Mouse (Mus musculus): ENCODE data around the gene Snai1.

GRCm38 (mm10) chr2:167512365-167512764 is 25.6 kb upstream of the Snai1 start:
- TF ChIP-seq USF2 (IDR thresholded peaks at IDR 0.05; ENCODE audit: borderline replicate concordance in 1 of 2, insufficient read depth in 1 of 2, low read depth in 1 of 2, low read length in 2 of 2) (no peak), EP300 (IDR thresholded peaks at IDR 0.05; ENCODE audit: low read depth in 1 of 2, low read length in 2 of 2) (no peak), CTCF (IDR thresholded peaks at IDR 0.05 in 2 of 3, conservative IDR thresholded peaks at IDR 0.05 in 1 of 3; ENCODE audit: control insufficient read depth in 1 of 3, insufficient read depth in 1 of 3, low read depth in 2 of 3, low read length in 3 of 3, poor library complexity in 1 of 3, severe bottlenecking in 1 of 3) (no peak), ELF1 (IDR thresholded peaks at IDR 0.05; ENCODE audit: low read depth, low read length) (no peak), POLR2A (IDR thresholded peaks at IDR 0.05; ENCODE audit: control insufficient read depth in 1 of 2, insufficient read depth in 1 of 2, low read depth in 1 of 2, low read length in 2 of 2, poor library complexity in 1 of 2) (no peak), POLR2AphosphoS2 (IDR thresholded peaks at IDR 0.05; ENCODE audit: low read length) (no peak), TCF12 (IDR thresholded peaks at IDR 0.05; ENCODE audit: low read depth, low read length) (no peak), ETS1 (IDR thresholded peaks at IDR 0.05; ENCODE audit: low read depth, low read length) (no peak), BHLHE40 (IDR thresholded peaks at IDR 0.05; ENCODE audit: borderline replicate concordance, low read depth, low read length) (no peak)
